Mouse (Mus musculus): Measurements from ENCODE around the gene Ube2k. TPM values are rescaled to one million over a fixed set of nuclear protein-coding genes. Genes with fewer than 3 reads are reported as not detected.

Ube2k gene
- polyA plus RNA-seq, 1 experiment from 2014 or later: 199 TPM

DNA sequence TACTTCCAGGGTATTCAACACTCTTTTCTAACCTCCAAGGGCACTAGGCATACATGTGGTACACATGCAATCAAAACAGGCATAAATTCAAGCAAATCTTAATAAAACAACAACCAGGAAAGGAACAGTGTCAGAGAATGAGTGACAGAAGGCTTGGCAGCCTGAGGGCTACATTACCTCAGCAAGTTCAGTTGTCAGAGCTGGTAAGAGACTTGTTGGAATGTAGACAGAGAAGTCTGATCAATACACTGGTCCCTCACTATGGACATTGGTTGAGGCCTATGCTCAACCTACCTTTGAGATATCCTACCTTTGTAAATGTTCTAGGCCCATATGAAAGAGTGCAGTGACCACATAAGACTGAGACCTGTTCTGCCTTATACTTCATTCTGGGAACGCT lies 69.8 kb downstream of the Ube2k start:
- WGBS: 98% methylated on average over 1 of the region's 1 CpGs
- no peaks in the 10 kb centered on the region for H3K4me1 ChIP-seq
- H3K27ac ChIP-seq: no peak overlapping the region
- no peak overlapping the region for H3K4me3 ChIP-seq
- DNase-seq (ENCODE audit: low spot score): no peak
- peaks cover 27% of the 10 kb centered on the region for H3K36me3 ChIP-seq
- H3K9me3 ChIP-seq: no peaks in the 10 kb centered on the region
- H3K27me3 ChIP-seq (ENCODE audit: insufficient read depth, poor library complexity, severe bottlenecking): no peaks in the 10 kb centered on the region

DNA sequence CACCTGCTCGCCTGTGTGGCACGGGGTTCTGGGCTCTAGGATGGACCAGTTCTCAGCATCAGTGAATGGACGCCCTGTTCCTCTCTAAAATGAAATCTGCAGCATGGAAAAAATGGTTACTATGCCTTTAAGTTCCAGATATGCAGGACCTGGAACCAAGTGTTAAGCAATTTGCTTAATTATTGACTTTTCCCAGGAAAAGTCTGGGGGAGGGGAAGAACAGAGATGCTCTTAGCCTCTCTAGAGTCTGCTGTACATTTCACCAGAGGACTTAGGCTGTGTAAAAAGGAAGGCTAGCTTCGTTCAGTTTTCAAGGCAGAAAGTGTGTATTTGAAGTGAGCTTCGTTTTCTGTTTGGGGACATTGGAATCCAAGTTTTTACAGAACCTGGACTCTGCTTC lies 72.7 kb downstream of the Ube2k start:
- peaks cover 49% of the 10 kb centered on the region for H3K36me3 ChIP-seq
- H3K4me3 ChIP-seq: no peak overlapping the region
- no peaks in the 10 kb centered on the region for H3K27me3 ChIP-seq (ENCODE audit: insufficient read depth, poor library complexity, severe bottlenecking)
- no peaks in the 10 kb centered on the region for H3K9me3 ChIP-seq
- no peaks in the 10 kb centered on the region for H3K4me1 ChIP-seq
- 89% methylated on average over 5 of the region's 5 CpGs for WGBS
- H3K27ac ChIP-seq: no peak overlapping the region
- DNase-seq (ENCODE audit: low spot score): no peak

DNA sequence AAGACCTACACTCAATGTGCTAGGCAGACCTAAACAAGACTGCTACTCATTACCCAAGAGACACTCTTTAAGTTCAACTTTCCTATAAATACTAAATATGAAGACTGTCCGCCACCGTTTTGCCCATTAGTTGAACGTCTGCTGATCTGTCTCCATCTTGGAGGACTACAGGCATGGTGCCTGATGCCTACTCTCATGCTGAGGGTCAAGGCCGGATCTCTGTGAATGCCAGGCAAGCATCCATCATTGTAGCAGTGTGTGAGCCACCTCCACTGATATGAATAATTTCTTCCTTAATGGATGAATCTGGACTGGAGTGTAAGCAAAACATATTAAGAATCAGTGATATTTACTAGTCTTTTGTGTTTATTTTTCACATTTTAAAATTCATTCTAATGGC lies 73.5 kb downstream of the Ube2k start:
- WGBS: 91% methylated on average over 4 of the region's 4 CpGs

DNA sequence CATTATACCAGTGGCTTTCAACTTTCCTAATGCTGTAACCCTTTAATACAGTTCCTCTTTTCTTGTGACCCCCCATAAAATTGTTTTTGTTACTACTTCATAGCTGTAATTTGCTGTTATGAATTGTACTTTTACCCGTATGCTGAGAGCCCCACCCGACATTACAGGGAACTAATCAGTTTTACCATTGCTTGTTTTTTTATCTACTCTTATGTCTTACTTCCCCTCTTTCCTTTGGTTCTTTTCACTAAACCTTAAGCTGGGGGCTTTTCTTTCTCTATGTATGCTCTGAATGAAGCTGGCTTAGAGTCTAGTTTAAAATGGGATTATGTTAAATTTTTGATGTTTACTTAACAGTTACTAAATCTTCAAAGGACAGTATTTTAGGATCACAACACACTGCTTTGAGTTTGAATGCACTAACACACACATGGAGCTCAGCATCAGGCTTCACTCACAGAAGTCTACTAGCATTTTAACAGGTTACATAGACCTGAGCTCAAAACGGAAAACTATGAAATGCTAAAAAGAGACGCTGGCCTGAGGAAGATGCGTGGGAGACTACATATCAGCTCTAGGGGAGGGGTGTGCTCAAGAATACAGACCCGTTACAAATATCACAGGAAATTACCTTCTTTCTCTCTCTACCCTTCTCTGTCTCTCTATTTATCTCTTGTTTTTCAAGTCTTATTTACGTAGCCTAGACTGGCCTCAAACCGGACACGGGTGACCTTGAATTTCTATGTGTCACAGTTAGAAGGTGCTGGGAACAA lies 76.3 kb downstream of the Ube2k start:
- no peaks in the 10 kb centered on the region for H3K27me3 ChIP-seq (ENCODE audit: insufficient read depth, poor library complexity, severe bottlenecking)
- H3K4me1 ChIP-seq: no peaks in the 10 kb centered on the region
- DNase-seq (ENCODE audit: low spot score): no peak
- 83% methylated on average over 9 of the region's 9 CpGs for WGBS
- no peaks in the 10 kb centered on the region for H3K9me3 ChIP-seq
- no peak overlapping the region for H3K4me3 ChIP-seq
- H3K36me3 ChIP-seq: peaks cover 77% of the 10 kb centered on the region
- H3K27ac ChIP-seq: no peak overlapping the region

More for the DNA sequence above, 73.5 kb downstream of the Ube2k start:
- no peaks in the 10 kb centered on the region for H3K27me3 ChIP-seq (ENCODE audit: insufficient read depth, poor library complexity, severe bottlenecking)
- no peak for DNase-seq (ENCODE audit: low spot score)
- no peak overlapping the region for H3K27ac ChIP-seq
- no peak overlapping the region for H3K4me3 ChIP-seq
- H3K36me3 ChIP-seq: peaks cover 56% of the 10 kb centered on the region
- H3K9me3 ChIP-seq: no peaks in the 10 kb centered on the region
- H3K4me1 ChIP-seq: no peaks in the 10 kb centered on the region

DNA sequence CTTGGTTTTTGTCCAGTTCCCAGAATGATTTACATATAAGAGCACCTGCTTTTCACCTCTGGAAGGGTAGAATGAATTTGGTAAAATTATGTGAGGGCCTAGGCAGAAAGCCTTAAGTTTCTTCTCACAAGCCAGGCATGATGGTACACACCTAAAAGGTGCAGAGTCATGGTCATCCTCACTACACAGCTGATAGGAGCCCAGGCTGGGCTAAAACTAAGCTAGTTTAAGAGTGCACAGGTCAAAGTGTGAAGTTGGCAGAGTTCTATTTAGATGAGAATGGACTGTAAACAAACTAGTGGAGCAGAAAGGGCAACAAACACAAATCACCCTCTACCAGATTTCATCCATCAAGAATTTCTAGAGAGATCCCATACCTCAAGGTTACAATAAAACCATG lies 87.3 kb downstream of the Ube2k start:
- Histone ChIP-seq H3K9me3 (no peaks in the 10 kb centered on the region), H3K4me3 (no peak overlapping the region), H3K27ac (no peak overlapping the region), H3K4me1 (no peaks in the 10 kb centered on the region), H3K36me3 (peaks cover 66% of the 10 kb centered on the region), H3K27me3 (ENCODE audit: insufficient read depth, poor library complexity, severe bottlenecking) (no peaks in the 10 kb centered on the region)
- DNase-seq (ENCODE audit: low spot score): no peak

DNA sequence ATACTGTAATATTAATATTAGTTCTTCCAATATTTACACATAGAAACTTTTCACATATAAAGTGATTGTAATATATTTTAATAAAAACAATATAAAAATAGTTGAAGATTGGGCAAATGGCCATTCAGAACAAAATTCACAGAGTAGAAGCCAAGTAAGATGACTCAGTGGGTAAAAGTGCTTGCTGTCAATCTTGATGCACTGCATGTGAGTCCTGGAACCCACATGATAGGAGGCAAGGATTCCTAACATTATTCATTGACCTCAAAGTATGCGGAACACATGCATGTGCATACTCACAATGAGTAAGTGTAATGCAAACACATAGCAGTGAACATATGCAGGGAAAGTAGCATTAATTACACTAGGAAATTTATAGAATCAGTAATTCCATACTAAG lies 101.9 kb downstream of the Ube2k start:
- Histone ChIP-seq H3K4me3 (no peak overlapping the region), H3K36me3 (peaks cover 92% of the 10 kb centered on the region)
- 95% methylated on average over 1 of the region's 1 CpGs for WGBS

More for the DNA sequence above, 101.9 kb downstream of the Ube2k start:
- H3K4me1 ChIP-seq: no peaks in the 10 kb centered on the region
- no peak for DNase-seq (ENCODE audit: low spot score)
- no peaks in the 10 kb centered on the region for H3K9me3 ChIP-seq
- no peak overlapping the region for H3K27ac ChIP-seq
- H3K27me3 ChIP-seq (ENCODE audit: insufficient read depth, poor library complexity, severe bottlenecking): no peaks in the 10 kb centered on the region

Other genes starting within 250 kb of the Ube2k start
- gene Rfc1, start 201.6 kb upstream of the Ube2k start, polyA plus RNA-seq (2016; fragmentation: Nextera tagmentation; extraction: Ambion mirVana): 62.2 and 68.1 TPM in 2 replicates
- 0.18 and 2.8 TPM in 2 replicates for gene Klb, start 188.9 kb upstream of the Ube2k start, polyA plus RNA-seq (2016; fragmentation: Nextera tagmentation; extraction: Ambion mirVana)
- 726 and 840 TPM in 2 replicates for gene Rpl9, start 145.8 kb upstream of the Ube2k start, polyA plus RNA-seq (2016; fragmentation: Nextera tagmentation; extraction: Ambion mirVana)
- gene Lias, start 145.7 kb upstream of the Ube2k start, polyA plus RNA-seq (2016; fragmentation: Nextera tagmentation; extraction: Ambion mirVana): 64.5 and 67.8 TPM in 2 replicates
- 99.8 and 135 TPM in 2 replicates for gene Ugdh, start 101.3 kb upstream of the Ube2k start, polyA plus RNA-seq (2016; fragmentation: Nextera tagmentation; extraction: Ambion mirVana)
- not detected in 2 replicates for gene Gm43552, start 44.4 kb upstream of the Ube2k start, polyA plus RNA-seq (2016; fragmentation: Nextera tagmentation; extraction: Ambion mirVana)
- gene Smim14, start within 50 bp of the Ube2k start, polyA plus RNA-seq (2016; fragmentation: Nextera tagmentation; extraction: Ambion mirVana): 99.0 and 106 TPM in 2 replicates
- 53.6 and 69.2 TPM in 2 replicates for gene Pds5a, start 161.0 kb downstream of the Ube2k start, polyA plus RNA-seq (2016; fragmentation: Nextera tagmentation; extraction: Ambion mirVana)
- 31.6 and 33.1 TPM in 2 replicates for gene N4bp2, start 226.3 kb downstream of the Ube2k start, polyA plus RNA-seq (2016; fragmentation: Nextera tagmentation; extraction: Ambion mirVana)